ENCODE assay signal across 22 mouse cellular contexts in the genomic region with DNA sequence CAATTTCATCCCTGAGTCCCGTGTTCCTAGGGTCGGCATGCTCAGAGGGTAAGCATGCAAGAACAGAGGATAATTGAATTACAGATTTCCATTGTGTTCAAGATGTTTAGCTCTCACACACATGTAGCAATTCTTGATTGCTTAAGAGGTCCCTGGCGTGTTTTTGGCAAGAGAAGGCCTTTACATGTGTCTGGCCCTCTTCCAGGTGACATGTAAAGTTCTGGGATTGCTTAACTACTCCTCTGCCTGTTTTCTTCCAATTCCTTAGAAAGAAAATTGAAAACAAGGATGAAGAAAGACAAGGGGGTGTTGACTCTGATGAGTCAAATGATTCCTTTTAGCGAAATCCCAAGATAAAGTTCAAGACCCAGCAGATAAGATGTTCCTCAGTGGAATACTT.
DNase-seq lines count a peak whose midpoint lies in the region; ATAC-seq and TF ChIP-seq lines count a peak whose summit lies in the region.
"Had no signal": no experiment of that assay in that cellular context is flagged by ENCODE, and none has a peak within 500 bp of the region (broad histone marks: within the 10 kb centered on the region; RNA-seq: fewer than 3 reads in every experiment).

No protein-coding gene starts in this region.

- no peak overlapping the region for H3K9ac ChIP-seq in forebrain, postnatal 0 days
- H3K9ac ChIP-seq: hindbrain, embryonic 14.5 days; intestine, embryonic 15.5 days; liver, postnatal 0 days; midbrain, embryonic 13.5 days had no signal

- no peak for ATAC-seq in forebrain, postnatal 0 days
- ATAC-seq: forebrain, embryonic 14.5 days; intestine, embryonic 15.5 days; liver, postnatal 0 days; midbrain, embryonic 13.5 days; Patski had no signal

- intact Hi-C loops in left cerebral cortex, adult 2 months (cut with DNase I), result no loop called here

- no peak overlapping the region for H3K4me2 ChIP-seq in forebrain, postnatal 0 days (ENCODE audit: low read depth)
- H3K4me2 ChIP-seq: hindbrain, embryonic 14.5 days; intestine, embryonic 15.5 days; midbrain, embryonic 13.5 days had no signal

- 78% methylated on average over 4 of the region's 4 CpGs for WGBS in heart, embryonic 10.5 days
- WGBS in forebrain, postnatal 0 days, result 76% methylated on average over 4 of the region's 4 CpGs

- H3K27ac ChIP-seq in heart, embryonic 10.5 days, result no peak overlapping the region
- H3K27ac ChIP-seq in forebrain, postnatal 0 days (ENCODE audit: low read depth, low read length), result no peak overlapping the region
- no peak overlapping the region for H3K27ac ChIP-seq in left cerebral cortex, adult 2 months
- H3K27ac ChIP-seq: hindbrain, embryonic 14.5 days; intestine, embryonic 15.5 days; midbrain, embryonic 13.5 days had no signal

- no peak overlapping the region for H3K4me3 ChIP-seq in heart, embryonic 10.5 days
- no peak overlapping the region for H3K4me3 ChIP-seq in forebrain, postnatal 0 days (ENCODE audit: low read depth, low read length)
- H3K4me3 ChIP-seq in left cerebral cortex, adult 2 months, result no peak overlapping the region
- H3K4me3 ChIP-seq: intestine, embryonic 15.5 days; midbrain, embryonic 13.5 days; myocyte had no signal

- no peaks in the 10 kb centered on the region; the same call in 1 of the 2 replicates for H3K4me1 ChIP-seq in heart, embryonic 10.5 days
- H3K4me1 ChIP-seq in forebrain, postnatal 0 days (ENCODE audit: insufficient read depth), result no peaks in the 10 kb centered on the region
- H3K4me1 ChIP-seq: midbrain, embryonic 13.5 days had no signal

- TF ChIP-seq CTCF in forebrain, postnatal 0 days (IDR thresholded peaks at IDR 0.05; ENCODE audit: low read depth), result no peak
- TF ChIP-seq CTCF in left cerebral cortex, adult 2 months (IDR thresholded peaks at IDR 0.05), result no peak

- no peaks in the 10 kb centered on the region for H3K36me3 ChIP-seq in heart, embryonic 10.5 days
- no peaks in the 10 kb centered on the region for H3K36me3 ChIP-seq in forebrain, postnatal 0 days (ENCODE audit: insufficient read depth)
- H3K36me3 ChIP-seq: intestine, embryonic 15.5 days; midbrain, embryonic 13.5 days had no signal

- H3K27me3 ChIP-seq in heart, embryonic 10.5 days (ENCODE audit: insufficient read depth, poor library complexity, severe bottlenecking), result no peaks in the 10 kb centered on the region
- no peaks in the 10 kb centered on the region for H3K27me3 ChIP-seq in forebrain, postnatal 0 days (ENCODE audit: insufficient read depth, low read length)
- H3K27me3 ChIP-seq: intestine, embryonic 15.5 days; midbrain, embryonic 13.5 days had no signal

- H3K9me3 ChIP-seq in heart, embryonic 10.5 days, result no peaks in the 10 kb centered on the region
- no peaks in the 10 kb centered on the region for H3K9me3 ChIP-seq in forebrain, postnatal 0 days (ENCODE audit: low read length)
- H3K9me3 ChIP-seq: intestine, embryonic 15.5 days; midbrain, embryonic 13.5 days had no signal

- DNase-seq in heart, adult 18-20 months, result peak; percentile 41 to 42
- no peak for DNase-seq in heart, embryonic 10.5 days (ENCODE audit: low spot score)
- peak; percentile 24 for DNase-seq in urinary bladder, postnatal 14 days (ENCODE audit: low spot score)
- DNase-seq in urinary bladder, postnatal 10 days (ENCODE audit: low spot score), result no peak
- peak; percentile 51 for DNase-seq in fat pad, adult 2 months (ENCODE audit: extremely low read depth, low read depth, low spot score)
- no peak for DNase-seq in forebrain, postnatal 0 days
- DNase-seq in left cerebral cortex, adult 2 months (ENCODE audit: extremely low spot score in 1 of 2, low spot score in 2 of 2), result no peak
- DNase-seq: cerebellum, adult 18-20 months; cerebellum, postnatal 25 days; gastrocnemius, postnatal 36 days; kidney, adult 9 months; kidney, postnatal 25 days; liver, postnatal 0 days; right cerebral cortex, postnatal 14 days; spleen, adult 18-20 months; thymus, postnatal 36 days had no signal

Comparison
In these comparisons a context has a peak if more than half of its experiments do, and no peak if none do; other contexts are left out.
1. DNase-seq: peak in heart, adult 18-20 months (2 of 2), urinary bladder, postnatal 14 days (single experiment) and fat pad, adult 2 months (single experiment); none in heart, embryonic 10.5 days (single experiment), urinary bladder, postnatal 10 days (single experiment), forebrain, postnatal 0 days (single experiment) and left cerebral cortex, adult 2 months (0 of 2).